Mouse (Mus musculus): ENCODE measurements at regions not wholly inside any gene's neighbourhood (a gene's known extent, or its start where the extent isn't known, plus 50 kb on each side); places are given as distances from the start of the nearest gene placed in this dataset.

GRCm38 (mm10) chr3:41198216-41198976 lies 115.5 kb upstream of the Pgrmc2 start:
- DNase-seq (ENCODE audit: low spot score) (no peak), ATAC-seq (ENCODE audit: insufficient number of reproducible peaks, low FRiP score, low TSS enrichment, low read depth) (no peak)
- Histone ChIP-seq H3K9me3 (ENCODE audit: control insufficient read depth, low read length) (no peaks in the 10 kb centered on the region), H3K4me3 (ENCODE audit: low read depth, low read length) (no peak overlapping the region), H3K27me3 (ENCODE audit: control insufficient read depth, insufficient read depth, low read length) (no peaks in the 10 kb centered on the region), H3K9ac (ENCODE audit: low read length) (no peak overlapping the region), H3K27ac (replicated peaks; ENCODE audit: low read depth, low read length) (no peak overlapping the region), H3K4me1 (ENCODE audit: control insufficient read depth, insufficient read depth, low read length) (no peaks in the 10 kb centered on the region), H3K36me3 (ENCODE audit: control insufficient read depth, insufficient read depth, low read length) (no peaks in the 10 kb centered on the region), H3K4me2 (ENCODE audit: low read depth, severe bottlenecking) (no peak overlapping the region)
- WGBS, result 85% methylated on average over 15 of the region's 15 CpGs

- WGBS, result 50% methylated on average over 7 of the region's 7 CpGs
Measured at GRCm38 (mm10) chr3:41195113-41195975, 112.5 kb upstream of the Pgrmc2 start.

GRCm38 (mm10) chr3:41194311-41195112 lies 111.7 kb upstream of the Pgrmc2 start:
- Histone ChIP-seq H3K4me3 (ENCODE audit: low read depth, low read length) (no peak overlapping the region), H3K27ac (replicated peaks; ENCODE audit: low read depth, low read length) (no peak overlapping the region), H3K4me1 (ENCODE audit: control insufficient read depth, insufficient read depth, low read length) (no peaks in the 10 kb centered on the region), H3K9me3 (ENCODE audit: control insufficient read depth, low read length) (no peaks in the 10 kb centered on the region), H3K4me2 (ENCODE audit: low read depth, severe bottlenecking) (no peak overlapping the region), H3K36me3 (ENCODE audit: control insufficient read depth, insufficient read depth, low read length) (no peaks in the 10 kb centered on the region), H3K27me3 (ENCODE audit: control insufficient read depth, insufficient read depth, low read length) (no peaks in the 10 kb centered on the region), H3K9ac (ENCODE audit: low read length) (no peak overlapping the region)
- no peak for DNase-seq (ENCODE audit: low spot score)
- 74% methylated on average over 9 of the region's 9 CpGs for WGBS
- ATAC-seq (ENCODE audit: insufficient number of reproducible peaks, low FRiP score, low TSS enrichment, low read depth), result no peak

More at GRCm38 (mm10) chr3:41195113-41195975, 112.5 kb upstream of the Pgrmc2 start:
- no peaks in the 10 kb centered on the region for H3K27me3 ChIP-seq (ENCODE audit: control insufficient read depth, insufficient read depth, low read length)
- H3K4me1 ChIP-seq (ENCODE audit: control insufficient read depth, insufficient read depth, low read length), result no peaks in the 10 kb centered on the region
- H3K36me3 ChIP-seq (ENCODE audit: control insufficient read depth, insufficient read depth, low read length), result no peaks in the 10 kb centered on the region
- H3K9me3 ChIP-seq (ENCODE audit: control insufficient read depth, low read length), result no peaks in the 10 kb centered on the region
- DNase-seq (ENCODE audit: low spot score) (peak; percentile 30), ATAC-seq (ENCODE audit: insufficient number of reproducible peaks, low FRiP score, low TSS enrichment, low read depth) (no peak)
- no peak overlapping the region for H3K27ac ChIP-seq (replicated peaks; ENCODE audit: low read depth, low read length)
- no peak overlapping the region for H3K4me2 ChIP-seq (ENCODE audit: low read depth, severe bottlenecking)
- H3K4me3 ChIP-seq (ENCODE audit: low read depth, low read length), result no peak overlapping the region
- H3K9ac ChIP-seq (ENCODE audit: low read length), result no peak overlapping the region

GRCm38 (mm10) chr3:41185305-41186097 lies 102.7 kb upstream of the Pgrmc2 start:
- 89% methylated on average over 10 of the region's 10 CpGs for WGBS
- Histone ChIP-seq H3K4me2 (ENCODE audit: low read depth, severe bottlenecking) (no peak overlapping the region), H3K4me3 (ENCODE audit: low read depth, low read length) (no peak overlapping the region), H3K4me1 (ENCODE audit: control insufficient read depth, insufficient read depth, low read length) (no peaks in the 10 kb centered on the region), H3K36me3 (ENCODE audit: control insufficient read depth, insufficient read depth, low read length) (no peaks in the 10 kb centered on the region), H3K27me3 (ENCODE audit: control insufficient read depth, insufficient read depth, low read length) (no peaks in the 10 kb centered on the region), H3K9me3 (ENCODE audit: control insufficient read depth, low read length) (no peaks in the 10 kb centered on the region), H3K9ac (ENCODE audit: low read length) (no peak overlapping the region), H3K27ac (replicated peaks; ENCODE audit: low read depth, low read length) (no peak overlapping the region)
- ATAC-seq (ENCODE audit: insufficient number of reproducible peaks, low FRiP score, low TSS enrichment, low read depth) (no peak), DNase-seq (ENCODE audit: low spot score) (no peak)

- Histone ChIP-seq H3K9me3 (ENCODE audit: control insufficient read depth, low read length) (no peaks in the 10 kb centered on the region), H3K27me3 (ENCODE audit: control insufficient read depth, insufficient read depth, low read length) (no peaks in the 10 kb centered on the region), H3K4me1 (ENCODE audit: control insufficient read depth, insufficient read depth, low read length) (no peaks in the 10 kb centered on the region), H3K27ac (replicated peaks; ENCODE audit: low read depth, low read length) (no peak overlapping the region), H3K9ac (ENCODE audit: low read length) (no peak overlapping the region), H3K36me3 (ENCODE audit: control insufficient read depth, insufficient read depth, low read length) (no peaks in the 10 kb centered on the region), H3K4me2 (ENCODE audit: low read depth, severe bottlenecking) (no peak overlapping the region), H3K4me3 (ENCODE audit: low read depth, low read length) (no peak overlapping the region)
- ATAC-seq (ENCODE audit: insufficient number of reproducible peaks, low FRiP score, low TSS enrichment, low read depth) (no peak), DNase-seq (ENCODE audit: low spot score) (no peak)
- WGBS, result 55% methylated on average over 7 of the region's 7 CpGs
Measured at GRCm38 (mm10) chr3:41184375-41184774, 101.5 kb upstream of the Pgrmc2 start.

GRCm38 (mm10) chr3:41182900-41183595 lies 100.2 kb upstream of the Pgrmc2 start:
- Histone ChIP-seq H3K4me2 (ENCODE audit: low read depth, severe bottlenecking) (no peak overlapping the region), H3K4me1 (ENCODE audit: control insufficient read depth, insufficient read depth, low read length) (no peaks in the 10 kb centered on the region), H3K4me3 (ENCODE audit: low read depth, low read length) (no peak overlapping the region), H3K9ac (ENCODE audit: low read length) (no peak overlapping the region), H3K9me3 (ENCODE audit: control insufficient read depth, low read length) (no peaks in the 10 kb centered on the region), H3K27ac (replicated peaks; ENCODE audit: low read depth, low read length) (no peak overlapping the region), H3K27me3 (ENCODE audit: control insufficient read depth, insufficient read depth, low read length) (no peaks in the 10 kb centered on the region), H3K36me3 (ENCODE audit: control insufficient read depth, insufficient read depth, low read length) (no peaks in the 10 kb centered on the region)
- ATAC-seq (ENCODE audit: insufficient number of reproducible peaks, low FRiP score, low TSS enrichment, low read depth), result no peak
- 70% methylated on average over 10 of the region's 10 CpGs for WGBS
- no peak for DNase-seq (ENCODE audit: low spot score)

GRCm38 (mm10) chr3:41182036-41182899 lies 99.4 kb upstream of the Pgrmc2 start:
- Histone ChIP-seq H3K27me3 (ENCODE audit: control insufficient read depth, insufficient read depth, low read length) (no peaks in the 10 kb centered on the region), H3K36me3 (ENCODE audit: control insufficient read depth, insufficient read depth, low read length) (no peaks in the 10 kb centered on the region), H3K4me1 (ENCODE audit: control insufficient read depth, insufficient read depth, low read length) (no peaks in the 10 kb centered on the region), H3K4me3 (ENCODE audit: low read depth, low read length) (no peak overlapping the region), H3K9me3 (ENCODE audit: control insufficient read depth, low read length) (no peaks in the 10 kb centered on the region), H3K9ac (ENCODE audit: low read length) (no peak overlapping the region), H3K4me2 (ENCODE audit: low read depth, severe bottlenecking) (no peak overlapping the region), H3K27ac (replicated peaks; ENCODE audit: low read depth, low read length) (no peak overlapping the region)
- ATAC-seq (ENCODE audit: insufficient number of reproducible peaks, low FRiP score, low TSS enrichment, low read depth) (peak; percentile 62; the same call in 1 of the 2 replicates), DNase-seq (ENCODE audit: low spot score) (peak; percentile 86)
- 53% methylated on average over 15 of the region's 15 CpGs for WGBS
